Mouse (Mus musculus): Measurements from ENCODE around the gene Klf12.

The Klf12 gene

DNA sequence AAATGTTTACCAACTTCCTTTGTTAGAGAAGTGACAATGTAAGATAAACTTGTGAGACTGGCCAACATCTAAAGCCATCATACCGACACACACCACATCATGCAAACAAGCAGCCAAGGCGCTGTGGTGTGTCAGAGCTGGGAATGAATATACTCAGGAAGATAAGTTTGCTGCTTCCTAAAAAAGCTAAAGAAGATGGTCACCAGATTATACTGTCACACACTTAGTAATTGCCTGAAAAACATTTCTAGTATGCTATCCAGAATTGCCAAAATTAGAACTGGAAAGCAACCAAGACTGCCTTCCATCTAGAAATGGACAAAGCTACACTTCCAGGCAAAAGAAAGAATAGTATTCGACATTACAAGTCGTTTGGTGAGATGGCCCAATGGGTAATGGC lies 163.4 kb downstream of the Klf12 start:
- no peak for DNase-seq

DNA sequence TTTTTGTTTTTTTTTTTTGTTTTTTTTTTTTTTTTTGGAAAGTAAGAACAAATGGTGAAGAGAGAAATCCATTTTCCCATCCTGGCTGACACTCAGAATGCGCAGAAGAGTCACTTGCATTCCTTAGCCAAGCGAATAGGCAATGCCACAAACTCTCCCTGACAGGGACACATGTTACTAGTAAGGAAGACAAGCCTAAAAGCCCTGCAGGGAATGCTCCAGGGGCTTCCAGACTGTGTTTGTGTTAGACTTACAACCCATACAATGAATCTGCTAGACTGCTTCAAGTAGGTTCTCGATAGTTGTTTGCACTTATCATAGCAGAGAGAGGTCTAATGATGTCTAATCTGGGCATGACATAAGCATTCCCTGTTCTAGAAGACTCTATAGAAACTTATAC lies 164.6 kb downstream of the Klf12 start:
- DNase-seq = no peak

DNA sequence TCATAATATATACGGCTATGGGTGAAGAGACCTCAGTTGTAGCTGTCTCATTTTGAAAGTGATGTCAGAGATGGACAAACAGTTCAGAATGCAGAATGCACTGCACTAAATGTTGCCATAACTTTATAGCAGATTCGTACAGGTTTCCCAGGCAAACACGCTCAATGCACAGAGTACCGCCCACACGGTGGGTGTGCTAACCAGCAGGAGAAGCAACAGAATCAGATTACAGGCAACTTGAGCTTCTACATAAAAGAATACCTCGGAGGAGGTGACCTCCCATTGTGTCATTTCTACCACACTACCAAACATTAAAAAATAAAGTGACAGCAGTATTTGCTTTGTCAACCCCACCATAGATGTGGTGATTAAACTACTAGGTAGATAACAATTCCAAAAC lies 171.1 kb downstream of the Klf12 start:
- DNase-seq = no peak

GRCm38 (mm10) chr14:100111735-100112134 lies 172.7 kb downstream of the Klf12 start:
- DNase-seq = no peak

DNA sequence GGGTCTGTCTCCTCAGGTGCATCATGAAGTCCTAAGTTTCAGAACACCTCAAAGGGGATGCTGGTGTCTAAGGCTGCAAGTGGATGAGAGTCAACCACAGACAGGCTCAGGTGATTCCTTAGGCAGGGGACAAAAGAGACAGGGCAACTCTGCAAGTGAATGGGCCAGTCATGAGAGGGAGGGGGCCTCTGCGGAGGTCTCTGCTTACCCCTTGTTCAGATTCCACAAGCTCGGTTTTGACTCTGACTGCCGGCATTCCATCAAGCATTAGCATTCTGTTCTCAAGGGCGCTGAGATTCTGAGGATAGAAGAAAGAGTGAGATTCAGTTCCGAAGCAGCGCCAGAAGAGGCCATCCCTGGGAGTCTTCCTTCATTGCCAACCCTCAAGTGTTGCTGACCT lies 174.9 kb downstream of the Klf12 start:
- DNase-seq = no peak

- no peak for DNase-seq
Measured at GRCm38 (mm10) chr14:100105570-100105969, 178.9 kb downstream of the Klf12 start.

- DNase-seq = no peak
Measured at GRCm38 (mm10) chr14:100104818-100105217, 179.7 kb downstream of the Klf12 start.

GRCm38 (mm10) chr14:100103818-100104217 lies 180.7 kb downstream of the Klf12 start:
- no peak for DNase-seq

DNA sequence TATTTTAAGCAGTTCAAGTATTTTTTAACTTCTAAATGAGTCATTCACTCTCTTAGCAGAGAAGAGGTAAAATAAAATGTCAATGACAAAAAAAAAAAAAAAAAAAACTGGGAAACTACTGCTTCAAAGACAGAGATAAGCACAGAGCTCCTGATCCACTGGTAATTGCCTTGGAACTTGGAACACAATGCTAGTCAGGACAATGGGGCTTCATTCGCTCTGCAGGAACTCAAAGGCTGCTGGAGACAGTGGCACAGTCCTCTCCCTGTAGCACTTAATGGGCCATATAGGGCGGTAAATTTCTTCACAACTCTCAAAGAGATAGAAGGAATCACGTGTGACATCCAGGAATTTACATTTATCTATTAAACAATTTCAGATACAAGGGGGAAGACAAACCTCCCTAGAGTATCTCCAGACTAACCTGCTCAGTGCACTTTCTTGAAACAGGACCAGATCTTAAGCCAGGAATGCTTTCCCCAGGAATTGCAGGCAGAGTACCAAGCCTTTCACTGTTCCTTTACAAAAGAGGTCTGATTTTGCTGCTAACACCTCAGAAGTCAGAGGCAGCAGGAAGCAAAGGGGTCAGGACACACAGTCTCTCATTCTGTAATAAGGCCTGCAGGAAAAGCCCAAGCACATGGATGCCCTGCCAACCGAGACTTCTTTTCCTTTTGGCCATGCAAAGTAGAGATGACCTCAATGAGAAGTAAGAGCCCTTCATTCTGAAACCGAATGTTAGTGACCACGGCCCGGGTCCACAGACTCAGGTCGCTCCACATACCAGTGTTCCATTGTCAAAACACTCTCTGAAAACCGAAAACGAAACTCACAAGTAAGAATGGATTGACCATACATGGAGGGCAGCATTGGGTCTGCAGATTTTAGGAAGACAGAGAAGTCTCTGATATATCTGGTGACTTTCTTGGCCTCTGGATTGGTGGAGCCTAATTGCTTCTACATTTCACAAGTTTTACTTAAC lies 187.0 kb downstream of the Klf12 start:
- no peak for DNase-seq

DNA sequence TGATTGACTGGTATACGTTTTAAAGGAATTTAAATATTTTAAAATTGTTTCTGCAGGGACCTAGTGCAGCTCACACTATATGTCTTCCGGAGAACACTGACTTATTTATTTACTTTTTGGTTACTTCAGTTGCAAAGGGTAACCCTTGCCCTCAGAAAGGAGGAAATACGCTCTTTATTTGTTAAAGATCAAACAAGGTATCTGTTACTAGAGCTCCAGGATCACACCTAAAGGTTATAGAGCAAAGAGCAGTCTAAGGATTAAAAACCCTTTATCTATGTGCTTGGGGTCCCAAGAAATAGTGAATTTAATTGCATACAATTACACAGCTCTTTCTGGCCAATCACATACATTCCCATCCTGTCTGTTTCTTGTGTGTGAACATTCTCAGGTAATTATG lies 188.7 kb downstream of the Klf12 start:
- DNase-seq = no peak

- DNase-seq = no peak
Measured at GRCm38 (mm10) chr14:100090517-100090916, 194.0 kb downstream of the Klf12 start.

DNA sequence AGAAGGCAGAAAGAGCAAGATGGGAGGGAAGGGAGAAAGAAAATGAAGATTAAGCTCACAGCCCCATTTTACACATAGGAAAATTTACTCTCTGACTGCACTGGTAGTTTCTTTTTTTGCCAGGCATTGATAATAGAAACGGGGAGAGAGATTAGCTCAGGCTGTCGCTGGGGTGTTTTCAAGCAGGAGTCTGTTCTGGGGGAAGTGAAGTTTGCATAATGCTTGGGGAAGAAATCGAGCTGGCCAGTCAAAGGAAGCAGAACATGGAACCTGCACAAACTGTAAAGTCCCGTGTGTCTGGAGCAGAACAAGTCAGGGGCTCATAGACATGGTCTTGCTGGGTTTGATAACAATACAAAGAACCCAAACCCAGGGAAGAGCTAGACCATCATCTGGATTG lies 204.9 kb downstream of the Klf12 start:
- DNase-seq = no peak

GRCm38 (mm10) chr14:100072431-100073195 lies 211.9 kb downstream of the Klf12 start:
- no peak for DNase-seq

DNA sequence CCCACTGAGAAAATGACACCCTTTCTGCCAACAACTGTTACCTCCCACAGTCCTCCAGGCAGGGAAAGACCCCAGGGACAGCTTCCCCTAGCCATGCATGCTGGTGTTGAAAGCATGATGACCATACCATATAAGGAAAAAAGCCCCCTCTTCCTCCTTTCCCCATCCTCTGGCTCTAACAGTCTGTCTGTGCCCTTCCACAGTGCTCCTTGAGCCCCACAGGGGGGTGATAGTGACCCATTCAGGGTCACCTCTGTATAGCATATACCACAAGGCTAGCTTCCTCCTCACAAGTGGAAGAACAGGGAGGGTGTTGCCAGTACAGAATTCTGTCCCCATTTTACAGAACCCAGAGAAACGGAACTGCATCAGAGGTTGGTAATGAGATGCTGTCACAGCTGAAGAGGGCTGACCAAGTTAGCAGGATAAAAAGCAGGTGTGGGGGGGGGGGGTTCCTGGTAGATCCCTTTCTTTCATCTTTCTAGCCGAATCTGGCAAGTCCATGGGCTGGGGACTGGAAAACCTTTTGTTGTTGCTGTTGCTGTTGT lies 214.9 kb downstream of the Klf12 start:
- no peak for DNase-seq

GRCm38 (mm10) chr14:100068715-100069114 lies 215.8 kb downstream of the Klf12 start:
- DNase-seq = no peak

DNA sequence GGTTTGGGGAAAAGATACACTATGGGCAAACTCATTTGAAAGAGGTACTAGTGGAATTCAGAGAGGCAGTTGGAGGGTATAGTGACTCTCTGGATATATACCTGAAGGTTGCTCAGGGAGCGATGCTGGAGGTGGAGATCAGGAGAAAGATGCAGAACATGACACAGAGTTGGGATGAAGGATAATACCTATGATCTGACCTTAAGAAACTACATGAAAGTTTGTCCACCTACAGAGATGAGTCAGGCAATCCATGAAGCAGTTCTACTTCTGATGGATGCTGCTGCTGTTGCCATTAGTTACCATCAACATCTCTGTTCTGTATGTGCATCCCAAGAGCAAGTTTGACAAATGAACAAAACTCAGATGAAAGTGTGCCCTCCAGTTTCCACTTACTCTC lies 222.0 kb downstream of the Klf12 start:
- no peak for DNase-seq

GRCm38 (mm10) chr14:100054150-100054549 lies 230.3 kb downstream of the Klf12 start:
- DNase-seq = no peak

DNA sequence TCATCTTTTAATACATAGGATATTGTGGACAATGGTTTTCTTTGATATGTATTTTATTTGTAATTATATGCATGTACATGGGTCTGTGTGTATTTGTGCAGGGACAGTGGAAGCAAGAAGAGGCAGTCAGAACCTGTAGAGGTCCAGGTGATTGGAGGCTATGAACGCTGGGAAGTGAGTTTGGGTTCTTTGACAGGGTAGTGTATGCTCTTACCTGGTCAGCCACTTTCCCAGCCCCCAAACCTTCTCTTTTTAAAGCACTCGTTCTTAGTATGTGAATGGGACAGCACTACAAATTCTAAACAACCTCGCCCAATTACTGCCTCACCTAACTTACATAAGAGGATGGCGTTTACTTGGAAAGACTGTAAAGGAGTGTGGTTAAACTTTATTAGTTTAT lies 231.0 kb downstream of the Klf12 start:
- no peak for DNase-seq

DNA sequence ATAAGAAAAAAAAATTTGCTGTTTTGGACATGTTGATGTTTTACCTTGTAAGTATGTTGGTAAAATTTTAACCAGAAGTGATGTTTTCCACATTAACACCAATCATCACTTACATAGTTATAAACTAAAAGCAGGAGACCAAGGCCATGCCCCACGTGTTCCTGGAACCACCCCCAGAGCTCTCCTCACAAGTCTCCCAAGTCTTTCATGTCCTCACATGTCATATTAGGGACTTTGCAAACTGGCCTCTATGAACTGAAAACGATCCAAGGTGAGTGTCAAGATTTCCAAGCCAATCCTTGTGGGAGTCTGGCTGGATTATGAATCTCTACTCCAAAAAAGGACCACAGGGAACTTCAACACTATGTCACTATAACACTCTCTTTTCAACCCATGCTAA lies 231.6 kb downstream of the Klf12 start:
- DNase-seq = no peak

GRCm38 (mm10) chr14:100045431-100045830 lies 239.0 kb downstream of the Klf12 start:
- DNase-seq = no peak

GRCm38 (mm10) chr14:100041823-100042222 lies 242.7 kb downstream of the Klf12 start:
- no peak for DNase-seq

- DNase-seq = no peak
Measured at GRCm38 (mm10) chr14:100026671-100027070, 257.8 kb downstream of the Klf12 start.

DNA sequence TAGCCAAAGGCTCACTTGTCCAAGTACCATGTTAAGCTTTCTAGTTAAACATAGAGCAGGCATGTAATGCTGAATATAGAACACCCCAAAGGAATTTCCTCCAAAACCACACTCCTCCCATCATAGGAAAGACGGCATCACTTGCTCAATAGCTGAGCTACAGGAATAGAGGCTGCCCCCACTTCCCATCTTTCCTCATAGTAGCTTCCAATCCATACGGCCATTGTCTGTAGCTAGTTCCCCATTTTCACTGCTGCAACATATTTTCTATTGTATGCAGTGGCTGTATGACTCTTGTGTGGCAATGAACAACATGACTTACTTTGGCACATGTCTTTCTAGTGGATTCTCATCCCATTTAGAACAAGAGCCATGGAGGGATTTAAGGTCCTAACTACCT lies 267.3 kb downstream of the Klf12 start:
- no peak for DNase-seq

- DNase-seq = no peak
Measured at GRCm38 (mm10) chr14:100010525-100010924, 274.0 kb downstream of the Klf12 start.
